Mouse (Mus musculus): Measurements from ENCODE around the gene Prom2.

GRCm38 (mm10) chr2:127532379-127532778 lies 8.9 kb downstream of the Prom2 start:
- TF ChIP-seq POLR2A (IDR thresholded peaks at IDR 0.05; ENCODE audit: low read depth, low read length), result no peak
- no peak for TF ChIP-seq CTCF (conservative IDR thresholded peaks at IDR 0.05; ENCODE audit: insufficient read depth, insufficient read length, low read depth, low read length)
